Mouse (Mus musculus) testis, adult 2 months (tissue): ENCODE data around the gene Aym1. TPM values are rescaled to one million over a fixed set of nuclear protein-coding genes. Genes with fewer than 3 reads are reported as not detected.
"Not testable (repeated sequence)": the region's sequence is repeated elsewhere in the genome, so short reads cannot be mapped to it uniquely, and the experiment has no call there.

Source experiments
- H3K27ac ChIP-seq: fragments of 200-500 bp; 2 replicates; pipeline ENCODE4 v1.5.1; 2012; ENCODE audit warnings: low read depth, low read length; ENCODE audit not compliant: control insufficient read depth, insufficient read depth
- H3K27me3 ChIP-seq: fragments of 200-500 bp; 2 replicates; pipeline ENCODE4 v1.6.1; 2012; ENCODE audit warnings: mild to moderate bottlenecking, low read length, moderate library complexity; ENCODE audit not compliant: control insufficient read depth, insufficient read depth
- H3K36me3 ChIP-seq: fragments of 200-500 bp; 2 replicates; pipeline ENCODE4 v1.6.1; 2012; ENCODE audit warnings: mild to moderate bottlenecking, low read length; ENCODE audit not compliant: control insufficient read depth, insufficient read depth
- H3K4me1 ChIP-seq: fragments of 200-500 bp; 2 replicates; pipeline ENCODE4 v1.6.1; 2012; ENCODE audit warnings: low read length; ENCODE audit not compliant: control insufficient read depth, insufficient read depth
- H3K4me3 ChIP-seq: fragments of 200-500 bp; 2 replicates; pipeline ENCODE4 v1.5.1; 2012; ENCODE audit warnings: low read depth, mild to moderate bottlenecking, low read length, moderate library complexity, mixed read lengths; ENCODE audit not compliant: control insufficient read depth
- CTCF ChIP-seq: fragments of 200-500 bp; IDR thresholded peaks from 2 replicates; pipeline ENCODE4 v1.5.1; 2012; ENCODE audit warnings: low read depth, mild to moderate bottlenecking, inconsistent platforms, low read length, moderate library complexity; ENCODE audit not compliant: control insufficient read depth, insufficient read depth, insufficient replicate concordance
- POLR2A ChIP-seq: fragments of 200-500 bp; IDR thresholded peaks from 2 replicates; pipeline ENCODE4 v1.6.1; 2012; ENCODE audit warnings: low read depth, mild to moderate bottlenecking, inconsistent platforms, low read length, moderate library complexity; ENCODE audit not compliant: control insufficient read depth
- polyA plus RNA-seq: library from polyadenylated mRNA; depleted of rRNA; stranded (reverse); fragments of >200 nt; gene quantifications from 2 replicates; pipeline ENCODE4 v1.2.3, GENCODE M21; 2012

Aym1 gene
- polyA plus RNA-seq, 1 experiment, result 10.8 TPM

DNA sequence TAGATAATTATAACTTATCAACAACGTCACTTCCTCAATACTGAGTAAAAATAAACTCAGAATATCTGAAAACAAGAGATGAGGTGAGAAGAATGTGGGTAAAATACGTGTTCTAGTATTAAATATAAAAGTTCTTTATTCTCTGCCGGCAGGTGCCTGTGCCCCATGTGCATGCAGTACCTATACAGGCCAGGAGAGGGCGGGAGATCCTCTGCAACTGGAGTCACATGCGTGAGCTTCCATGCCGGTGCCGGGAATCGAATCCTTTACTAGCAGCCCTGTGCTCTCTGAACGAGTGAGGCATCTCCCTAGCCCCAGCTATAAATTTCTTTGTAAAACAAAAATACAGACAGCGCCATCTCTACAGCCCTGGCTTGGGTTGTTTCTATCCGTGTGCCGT is 24.9 kb upstream of the Aym1 start:
- H3K36me3 ChIP-seq, result no peaks in the 10 kb centered on the region
- no peak overlapping the region for H3K4me3 ChIP-seq
- peaks cover 24% of the 10 kb centered on the region for H3K4me1 ChIP-seq
- no peaks in the 10 kb centered on the region for H3K27me3 ChIP-seq
- no peak overlapping the region for H3K27ac ChIP-seq
- TF ChIP-seq CTCF (peak; percentile 81), POLR2A (peak; percentile 23; the same call in 1 of the 2 replicates)

DNA sequence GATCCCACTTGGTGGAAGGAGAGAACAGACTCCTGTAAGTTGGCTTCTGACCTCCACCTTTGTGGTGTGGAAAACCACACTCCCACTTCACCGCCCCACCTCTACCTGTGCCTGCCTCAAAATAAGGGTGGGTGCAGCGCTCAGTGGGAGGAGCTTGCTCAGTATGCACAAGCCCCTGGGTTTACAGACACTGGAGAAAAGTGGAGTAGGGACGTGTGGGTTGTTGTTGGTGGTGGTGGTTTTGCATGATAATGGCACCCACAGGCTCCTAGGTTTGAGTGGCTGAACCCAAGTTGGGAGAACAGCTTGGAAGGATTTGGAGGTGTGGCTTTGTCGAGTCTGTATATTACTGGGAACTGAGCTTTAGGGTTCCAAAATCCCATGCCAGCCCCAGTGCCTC is 24.2 kb upstream of the Aym1 start:
- Histone ChIP-seq H3K4me3 (no peak overlapping the region), H3K27me3 (no peaks in the 10 kb centered on the region), H3K36me3 (no peaks in the 10 kb centered on the region), H3K4me1 (peaks cover 24% of the 10 kb centered on the region), H3K27ac (no peak overlapping the region)
- TF ChIP-seq POLR2A (peak; percentile 44; the same call in 1 of the 2 replicates), CTCF (peak; percentile 9; the same call in 1 of the 2 replicates)

DNA sequence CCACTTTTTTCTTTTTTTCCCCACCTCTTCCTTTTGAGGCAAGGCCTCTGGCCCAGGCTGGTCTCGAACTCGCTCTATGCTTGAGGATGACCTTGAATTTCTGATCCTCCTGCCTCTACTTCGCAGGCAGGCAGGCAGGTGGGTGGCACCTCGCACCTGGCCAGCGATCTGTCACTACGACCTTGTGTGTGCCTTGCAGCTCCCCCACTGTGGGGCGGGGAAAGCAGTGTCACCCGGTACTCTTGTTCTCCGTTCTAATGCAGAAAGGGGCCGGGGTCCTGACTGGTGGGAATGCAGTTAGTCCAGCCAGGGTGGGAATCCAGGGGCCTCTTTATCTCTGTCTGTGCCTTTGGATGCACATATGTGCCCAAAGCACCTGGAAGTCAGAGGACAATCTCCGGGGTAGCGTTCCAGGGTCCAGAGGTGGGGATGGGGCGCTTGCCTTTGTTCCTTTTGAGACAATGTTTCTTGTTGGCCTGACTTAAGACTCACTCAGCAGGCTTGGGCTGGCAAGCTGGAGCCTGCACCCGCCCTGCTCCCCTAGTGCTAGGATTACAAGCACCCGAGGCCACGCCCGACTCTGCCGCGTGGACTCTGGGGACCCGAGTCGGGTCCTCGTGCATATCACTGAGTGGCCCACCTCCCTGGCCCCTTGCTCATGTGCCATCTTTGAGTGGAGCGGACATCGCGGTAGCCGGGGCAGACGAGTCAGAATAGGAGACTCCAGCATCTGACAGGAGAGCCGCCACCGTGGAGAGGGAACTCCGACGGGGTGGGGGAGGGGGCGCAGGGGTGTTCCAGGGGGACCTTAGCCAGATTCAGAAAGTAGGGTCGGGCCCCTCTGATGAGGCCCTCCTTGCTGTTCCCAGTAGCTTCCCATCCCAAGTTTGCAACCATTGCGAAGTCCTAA is 22.2 kb upstream of the Aym1 start:
- Histone ChIP-seq H3K4me1 (peaks cover 26% of the 10 kb centered on the region), H3K27ac (peak overlapping the region; percentile 52), H3K4me3 (peak overlapping the region; percentile 91), H3K36me3 (no peaks in the 10 kb centered on the region), H3K27me3 (no peaks in the 10 kb centered on the region)
- TF ChIP-seq CTCF (no peak), POLR2A (peak; percentile 4; the same call in 1 of the 2 replicates)

DNA sequence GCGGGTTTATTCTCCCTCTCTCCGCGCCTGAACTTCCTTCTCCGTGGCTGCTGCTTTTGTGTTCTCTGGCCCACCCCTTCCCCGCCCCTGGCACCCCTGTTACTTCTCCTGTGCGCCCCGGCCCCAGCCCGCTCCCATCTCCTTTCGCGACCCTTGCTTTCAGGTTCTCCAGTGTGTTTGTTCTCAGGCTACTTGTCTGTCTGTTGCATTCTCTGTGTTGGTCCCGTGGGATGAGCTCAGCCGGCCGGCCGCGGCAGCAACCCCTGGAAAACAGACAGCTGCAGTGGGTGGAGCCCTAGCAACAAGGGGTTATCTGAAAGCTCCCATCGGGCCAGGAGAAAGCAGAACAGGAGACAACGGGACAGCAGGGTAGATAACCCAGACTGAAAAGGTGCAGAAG is 21.4 kb upstream of the Aym1 start:
- Histone ChIP-seq H3K36me3 (no peaks in the 10 kb centered on the region), H3K27ac (peak overlapping the region; percentile 78), H3K4me1 (peaks cover 26% of the 10 kb centered on the region), H3K4me3 (peak overlapping the region; percentile 91), H3K27me3 (no peaks in the 10 kb centered on the region)
- TF ChIP-seq CTCF (no peak), POLR2A (0 out of 2 replicates have a peak, but pooled peaks have one; percentile 9)

DNA sequence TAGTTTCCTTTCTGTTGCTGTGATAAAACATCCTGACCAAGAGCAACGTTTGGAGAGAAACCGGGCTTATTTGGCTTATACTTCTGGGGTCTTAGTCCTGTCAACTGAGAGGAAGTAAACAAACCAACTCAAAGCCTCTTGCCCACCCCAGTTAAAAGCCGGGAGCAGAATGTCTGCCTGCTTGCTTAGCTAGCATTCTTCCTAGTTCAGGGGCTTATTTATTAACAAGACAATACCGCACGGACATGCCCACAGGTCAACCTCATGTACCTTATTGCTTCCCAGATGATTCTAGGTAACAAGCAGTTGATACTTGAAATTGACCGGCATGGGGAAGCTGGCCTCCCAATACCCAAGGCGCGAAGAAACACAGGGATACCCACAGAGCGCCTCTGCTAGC is 20.8 kb upstream of the Aym1 start:
- peaks cover 28% of the 10 kb centered on the region for H3K4me1 ChIP-seq
- H3K27ac ChIP-seq, result peak overlapping the region; percentile 78
- peak overlapping the region; percentile 91 for H3K4me3 ChIP-seq
- no peaks in the 10 kb centered on the region for H3K27me3 ChIP-seq
- TF ChIP-seq POLR2A (no peak), CTCF (no peak)
- H3K36me3 ChIP-seq, result no peaks in the 10 kb centered on the region

- H3K36me3 ChIP-seq, result no peaks in the 10 kb centered on the region
- peak overlapping the region; percentile 39 for H3K27ac ChIP-seq
- TF ChIP-seq POLR2A, result peak; percentile 34; the same call in 1 of the 2 replicates
- no peak for TF ChIP-seq CTCF
- peaks cover 37% of the 10 kb centered on the region for H3K4me1 ChIP-seq
- no peaks in the 10 kb centered on the region for H3K27me3 ChIP-seq
- H3K4me3 ChIP-seq, result no peak overlapping the region
Observed at GRCm38 (mm10) chr5:113344635-113345386, 12.3 kb upstream of the Aym1 start.

DNA sequence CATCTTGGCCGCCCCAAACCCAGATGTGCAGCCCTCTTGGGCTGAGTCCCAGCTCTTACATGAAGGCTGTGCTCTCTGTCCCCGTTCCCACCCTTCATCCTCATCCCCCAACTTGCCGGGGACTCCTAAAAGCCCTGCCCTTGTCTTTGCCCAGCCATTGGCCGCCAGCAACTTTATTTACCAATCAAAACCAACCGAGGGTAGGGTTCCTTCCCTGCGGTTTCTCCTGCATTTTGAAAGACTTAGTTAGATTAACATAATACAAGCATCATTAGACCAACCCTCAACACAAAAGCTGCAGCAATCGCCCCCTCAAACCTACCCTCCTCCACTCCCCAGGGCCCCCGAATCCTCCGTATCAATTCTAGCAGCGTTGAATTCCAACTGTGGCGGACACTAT is 11.3 kb upstream of the Aym1 start:
- no peak for TF ChIP-seq CTCF
- TF ChIP-seq POLR2A, result no peak
- H3K4me3 ChIP-seq, result no peak overlapping the region
- no peaks in the 10 kb centered on the region for H3K36me3 ChIP-seq
- H3K27ac ChIP-seq, result peak overlapping the region; percentile 57; the same call in 1 of the 2 replicates
- peaks cover 38% of the 10 kb centered on the region for H3K4me1 ChIP-seq
- no peaks in the 10 kb centered on the region for H3K27me3 ChIP-seq

DNA sequence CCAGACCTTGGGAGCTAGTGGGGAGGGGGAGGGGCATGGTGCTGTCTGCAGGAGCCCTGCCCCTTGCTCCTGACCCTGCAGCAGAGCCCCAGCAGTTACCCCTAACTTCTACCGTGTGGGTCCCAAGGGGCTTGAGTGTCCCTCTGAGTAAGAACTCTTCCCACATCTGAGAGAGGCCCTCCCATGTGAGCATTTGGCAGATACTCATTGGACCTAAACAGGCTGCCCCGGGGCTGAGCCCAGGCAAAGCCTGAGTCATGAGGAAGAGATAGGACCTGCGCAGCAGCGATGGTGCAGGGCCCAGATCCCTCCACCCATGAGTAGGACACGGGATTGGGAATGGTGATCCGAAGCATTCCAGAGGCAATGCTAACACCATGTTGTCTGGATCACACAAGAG is 10.4 kb upstream of the Aym1 start:
- not testable (repeated sequence) for H3K36me3 ChIP-seq, H3K27me3 ChIP-seq
- Histone ChIP-seq H3K4me3 (peak overlapping the region; percentile 7; the same call in 1 of the 2 replicates), H3K27ac (peak overlapping the region; percentile 57; the same call in 1 of the 2 replicates), H3K4me1 (peaks cover 33% of the 10 kb centered on the region)
